Mouse (Mus musculus) olfactory bulb, adult 2 months (tissue): ENCODE results near the gene Tlr5.

Experiments used
- CTCF ChIP-seq: fragments of 200-500 bp; IDR thresholded peaks from 2 replicates; pipeline ENCODE4 v1.5.1; 2012; ENCODE audit warnings: low read depth, mild to moderate bottlenecking, low read length, moderate library complexity; ENCODE audit not compliant: insufficient read depth
- POLR2A ChIP-seq: fragments of 200-500 bp; IDR thresholded peaks from 2 replicates; pipeline ENCODE4 v1.6.1; 2012; ENCODE audit warnings: mild to moderate bottlenecking, low read depth, low read length, moderate library complexity; ENCODE audit not compliant: insufficient read depth

DNA sequence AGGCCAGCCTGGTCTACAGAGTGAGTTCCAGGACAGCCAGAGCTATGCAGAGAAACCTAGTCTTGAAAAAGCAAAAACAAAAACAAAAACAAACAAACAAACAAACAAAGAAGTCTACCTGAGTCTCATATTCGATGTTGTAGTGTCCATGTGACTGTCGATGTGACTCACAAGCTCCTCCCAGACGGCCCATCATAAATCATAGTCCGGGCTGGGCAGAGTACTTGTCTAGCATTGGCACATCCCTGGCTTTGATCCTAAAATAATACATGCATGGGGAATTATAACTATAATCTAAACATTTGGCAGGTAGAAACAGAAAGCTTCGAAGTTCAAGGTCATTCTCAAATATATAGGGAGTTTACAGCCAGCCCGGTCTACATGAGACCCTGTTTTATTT, 28.1 kb upstream of the Tlr5 start:
- TF ChIP-seq POLR2A (no peak), CTCF (no peak)
